Mouse (Mus musculus) adrenal gland, adult 8-10 months (tissue): ENCODE measurements around the gene Wapl. TPM values are rescaled to one million over a fixed set of nuclear protein-coding genes. Genes with fewer than 3 reads are reported as not detected.

ENCODE experiments used
- DNase-seq: peaks from one replicate; pipeline ENCODE4 v3.0.0; 2022
- total RNA-seq, 4 experiments: library from RNA; stranded (reverse); gene quantifications; 2 replicates each; pipeline ENCODE4 v1.2.4; 2022

Wapl gene
- total RNA-seq, 4 experiments from 2014 or later, result 77.4 to 100 (median 83.2) TPM

DNA sequence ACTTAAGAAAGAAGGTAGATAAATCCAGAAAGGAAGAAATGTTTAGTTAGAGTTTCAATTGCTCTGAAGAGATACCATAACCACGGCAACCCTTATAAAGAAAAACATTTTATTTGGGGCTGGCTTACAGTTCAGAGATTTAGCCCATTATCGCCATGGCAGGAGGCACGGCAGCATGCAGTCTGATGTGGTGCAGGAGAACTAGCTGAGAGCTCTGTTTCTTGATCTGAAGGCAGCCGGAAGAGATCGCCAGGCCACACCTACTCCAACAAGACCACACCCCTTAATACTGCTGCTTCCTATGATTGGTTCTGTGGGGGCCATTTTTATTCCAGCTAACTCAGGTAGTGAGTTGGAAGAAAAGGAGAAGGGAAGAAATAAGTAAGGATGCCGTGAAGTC lies 100.5 kb downstream of the Wapl start:
- DNase-seq, result no peak

DNA sequence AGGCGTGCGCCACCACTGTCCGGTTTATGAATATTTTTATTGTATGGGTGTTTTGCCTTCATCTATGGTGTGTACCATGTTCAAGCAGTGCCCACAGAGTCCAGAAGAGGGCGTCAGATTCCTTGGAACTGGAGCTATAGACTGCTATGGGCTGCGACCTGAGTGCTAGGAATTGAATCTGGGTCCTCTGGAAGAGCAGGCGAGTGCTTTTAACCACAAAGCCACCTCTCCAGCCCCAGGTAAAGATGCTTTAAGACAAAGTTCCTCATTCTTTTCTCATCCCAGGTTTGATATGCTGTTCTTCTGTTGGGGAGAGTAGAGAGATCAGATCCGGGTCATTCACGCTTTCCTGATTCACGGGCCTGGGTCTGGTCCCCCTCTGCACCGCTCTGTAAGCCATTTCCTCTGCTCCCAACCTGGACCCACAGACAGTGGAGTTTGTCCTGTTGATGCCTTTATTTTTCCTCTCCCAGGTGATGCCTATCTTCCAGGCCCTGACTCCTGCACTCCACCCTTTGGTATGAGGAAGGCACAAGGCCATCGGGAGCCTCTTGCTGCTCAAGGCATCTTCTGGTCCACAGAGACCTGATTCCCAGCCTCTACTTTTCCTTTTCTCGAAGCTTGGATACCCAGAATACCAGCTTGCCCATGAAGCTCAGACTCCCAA lies 103.1 kb downstream of the Wapl start:
- no peak for DNase-seq

- DNase-seq, result no peak
Observed at GRCm38 (mm10) chr14:34777810-34778209, 104.1 kb downstream of the Wapl start.

DNA sequence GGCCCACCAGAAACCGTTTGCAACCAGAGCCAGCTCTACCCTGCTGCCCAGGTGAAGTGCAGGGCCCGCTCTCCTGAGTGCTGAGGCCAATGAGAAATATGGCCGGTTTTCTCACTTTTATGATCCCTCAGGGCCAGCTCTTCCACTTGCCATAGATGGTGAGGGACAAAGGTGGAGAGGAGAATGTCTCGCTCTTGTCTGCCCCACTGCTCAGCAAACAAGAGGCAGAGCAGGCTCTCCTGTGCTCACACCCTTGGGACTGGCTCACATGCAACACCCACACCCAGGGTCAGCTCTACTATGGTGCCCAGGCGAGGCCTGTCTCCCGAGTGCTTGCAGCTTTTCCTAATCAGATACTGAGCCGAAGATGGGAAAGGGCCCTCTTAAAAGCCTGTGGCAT lies 105.0 kb downstream of the Wapl start:
- no peak for DNase-seq

- DNase-seq, result no peak
Observed at GRCm38 (mm10) chr14:34793406-34794037, 119.8 kb downstream of the Wapl start.

Other genes with a start within 250 kb of the Wapl start
- 10 to 100 TPM; 60.5 to 74.7 (median 67.1) TPM for gene Bmpr1a, start 170.6 kb upstream of the Wapl start, total RNA-seq
- not detected for gene 9230112D13Rik, start 151.1 kb upstream of the Wapl start, total RNA-seq
- under 1 TPM; 0.35 to 0.98 (median 0.69) TPM for gene Ldb3, start 85.2 kb upstream of the Wapl start, total RNA-seq
- gene Opn4, start 73.8 kb upstream of the Wapl start, total RNA-seq, result under 1 TPM in 2 of 4 experiments, not detected in 2; 0.14 to 0.23 TPM
- 1 to 10 TPM; 1.3 to 1.7 (median 1.4) TPM for gene Grid1, start 146.2 kb downstream of the Wapl start, total RNA-seq